Mouse (Mus musculus) monocyte, adult 5-6 weeks (primary cell): Measurements from ENCODE around the gene Slc8a1. TPM values are rescaled to one million over a fixed set of nuclear protein-coding genes. Genes with fewer than 3 reads are reported as not detected.

ENCODE experiments used
- ATAC-seq: fragments of 153-309, 156-312 bp; replicated peaks from 2 replicates; pipeline ENCODE4 v1.8.0; 2017; ENCODE audit warnings: mild to moderate bottlenecking; ENCODE audit not compliant: low TSS enrichment, insufficient number of reproducible peaks, severe bottlenecking, poor library complexity, low FRiP score
- total RNA-seq: library from RNA; stranded (forward); fragments of 200-1000, 200-491, 200-594 nt; gene quantifications from 3 replicates; pipeline ENCODE4 v1.2.3, GENCODE M21; 2017

The Slc8a1 gene
- total RNA-seq, 1 experiment from 2014 or later, result 109 TPM

DNA sequence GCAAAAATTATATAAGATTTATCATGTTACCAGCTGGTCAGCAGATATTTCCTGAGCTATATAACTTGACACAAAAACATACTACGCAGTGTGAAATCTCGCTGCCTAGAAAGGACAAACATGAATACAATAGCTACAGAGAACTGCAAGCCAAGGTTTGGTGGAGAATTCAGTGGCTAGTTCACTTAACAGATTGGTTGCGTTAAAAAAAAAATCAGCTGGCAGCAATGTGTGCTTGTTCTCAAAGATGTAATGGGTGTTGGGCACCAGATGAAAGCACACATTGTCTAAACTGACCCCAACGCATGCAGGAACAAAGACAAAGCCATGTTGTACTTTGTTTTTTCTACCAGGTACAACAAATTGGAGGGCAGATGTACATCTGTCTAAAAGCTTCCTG, 209.2 kb downstream of the Slc8a1 start:
- ATAC-seq, result no peak

DNA sequence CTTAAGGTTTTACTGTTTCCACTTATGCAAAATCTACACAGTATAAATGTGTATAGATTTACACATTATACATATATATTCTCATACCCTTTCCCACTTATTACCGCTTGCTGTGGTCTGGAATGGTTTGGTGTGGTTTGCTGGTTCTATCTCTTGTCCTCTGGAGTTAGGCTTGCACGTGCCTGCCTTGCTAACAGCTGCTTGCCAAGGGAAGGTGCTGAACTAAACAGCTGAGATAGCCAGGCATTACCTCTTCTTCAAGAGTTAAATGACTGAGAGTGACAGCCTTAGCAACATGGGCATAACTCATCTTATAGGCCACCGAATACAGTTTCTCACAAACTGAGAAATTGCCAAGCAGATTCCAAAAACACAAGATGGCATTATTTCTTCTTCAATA, 211.7 kb downstream of the Slc8a1 start:
- ATAC-seq, result no peak

- no peak for ATAC-seq
Observed at GRCm38 (mm10) chr17:81524826-81525225, 213.4 kb downstream of the Slc8a1 start.

- no peak for ATAC-seq
Observed at GRCm38 (mm10) chr17:81523943-81524342, 214.2 kb downstream of the Slc8a1 start.

DNA sequence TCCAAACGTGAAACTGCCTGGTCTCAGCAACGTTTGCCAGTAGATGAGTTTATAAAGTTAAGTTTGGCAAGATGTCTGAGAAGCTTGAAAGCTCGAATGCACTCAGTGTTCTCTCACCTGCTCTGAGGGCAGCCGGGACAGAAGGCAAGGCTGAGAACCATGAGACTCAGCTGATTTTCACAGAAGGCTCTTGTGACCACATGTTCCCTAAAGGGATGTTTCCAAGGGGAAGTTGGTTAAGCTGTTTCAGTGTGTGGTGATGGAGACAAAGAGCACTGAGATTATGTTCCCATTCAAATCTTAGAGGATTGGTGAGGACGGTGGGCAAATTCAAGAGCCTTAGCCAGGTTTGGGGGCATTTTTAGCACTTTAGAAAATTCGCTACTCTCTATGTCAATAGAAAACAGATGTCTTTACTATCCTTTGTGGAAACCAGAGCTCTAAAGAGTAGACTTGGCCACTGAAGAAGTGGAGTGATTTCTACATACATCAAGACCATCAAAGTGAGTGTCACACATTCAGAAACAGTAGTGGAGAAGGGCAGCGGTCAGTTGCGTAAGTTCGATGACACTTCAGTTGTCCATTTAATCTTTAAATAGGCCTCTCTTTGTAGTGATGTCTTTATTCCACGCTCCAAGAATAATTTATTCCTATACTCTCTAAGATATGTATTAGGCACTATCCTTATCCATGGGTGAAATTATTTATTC, 219.7 kb downstream of the Slc8a1 start:
- ATAC-seq, result peak; percentile 72

DNA sequence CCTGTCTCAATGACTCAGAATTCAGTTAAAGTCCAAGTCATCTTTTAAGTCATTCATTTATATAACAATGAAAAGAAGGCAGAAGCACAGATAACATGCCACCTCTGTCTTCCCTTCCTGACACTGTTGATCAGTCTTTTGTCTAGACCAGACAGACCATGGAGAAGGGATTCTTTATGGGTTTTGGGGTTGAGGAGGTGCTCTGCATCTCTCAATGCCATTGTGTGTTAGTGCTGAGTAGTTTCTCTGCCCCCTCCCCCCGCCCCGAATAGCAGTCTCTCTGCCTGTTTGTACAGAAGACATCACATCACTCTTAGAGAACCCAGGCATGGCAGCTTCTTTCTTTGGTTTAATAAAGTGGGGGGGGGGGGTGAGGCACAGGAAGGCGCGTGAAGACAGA, 222.0 kb downstream of the Slc8a1 start:
- ATAC-seq, result no peak

DNA sequence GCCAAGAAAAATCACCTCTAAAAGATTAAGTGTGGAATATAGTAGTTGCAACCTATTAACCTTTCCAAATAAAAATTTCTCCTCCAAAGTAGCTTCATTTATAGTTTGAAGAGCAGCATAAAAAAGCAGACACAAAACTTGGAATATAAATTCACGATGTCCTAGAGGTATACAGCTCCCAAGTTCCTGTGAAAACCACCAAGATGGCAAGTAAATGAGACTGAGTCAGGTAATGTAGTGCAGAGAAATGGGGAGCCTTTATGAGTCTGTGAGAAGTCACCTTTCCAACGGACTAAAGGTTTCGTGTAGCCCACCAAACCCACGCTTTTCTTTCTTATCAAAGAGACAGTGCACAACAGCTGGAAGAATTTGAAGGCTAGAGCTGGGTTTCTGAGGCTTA, 224.2 kb downstream of the Slc8a1 start:
- no peak for ATAC-seq

DNA sequence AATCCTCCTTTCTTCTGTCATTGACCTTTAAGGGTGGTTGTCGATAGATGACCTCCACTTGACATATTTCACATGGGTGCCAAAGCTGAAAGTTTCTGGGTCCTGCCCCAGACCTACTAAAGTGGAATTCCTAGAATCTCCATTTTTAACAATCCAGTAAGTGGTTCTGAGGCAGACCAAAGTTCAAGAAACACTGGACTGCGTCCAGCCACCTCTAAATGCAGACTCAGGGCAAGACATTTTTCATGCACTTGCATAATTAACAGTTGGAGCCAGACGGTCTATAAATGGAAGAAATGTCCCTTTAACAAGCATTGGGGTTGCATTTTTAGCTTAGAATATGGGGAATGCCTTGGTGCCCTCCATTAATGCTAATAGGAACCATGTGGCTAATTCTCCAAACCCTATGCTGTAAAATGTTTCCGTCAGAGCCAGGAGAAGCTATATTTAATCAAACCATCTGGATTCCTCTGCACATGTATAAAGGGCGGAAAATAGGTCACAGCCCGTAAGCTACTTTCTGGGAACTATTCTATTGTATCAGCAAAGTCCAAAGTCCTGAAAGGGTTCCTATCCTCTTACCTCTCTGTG, 224.7 kb downstream of the Slc8a1 start:
- ATAC-seq, result no peak

DNA sequence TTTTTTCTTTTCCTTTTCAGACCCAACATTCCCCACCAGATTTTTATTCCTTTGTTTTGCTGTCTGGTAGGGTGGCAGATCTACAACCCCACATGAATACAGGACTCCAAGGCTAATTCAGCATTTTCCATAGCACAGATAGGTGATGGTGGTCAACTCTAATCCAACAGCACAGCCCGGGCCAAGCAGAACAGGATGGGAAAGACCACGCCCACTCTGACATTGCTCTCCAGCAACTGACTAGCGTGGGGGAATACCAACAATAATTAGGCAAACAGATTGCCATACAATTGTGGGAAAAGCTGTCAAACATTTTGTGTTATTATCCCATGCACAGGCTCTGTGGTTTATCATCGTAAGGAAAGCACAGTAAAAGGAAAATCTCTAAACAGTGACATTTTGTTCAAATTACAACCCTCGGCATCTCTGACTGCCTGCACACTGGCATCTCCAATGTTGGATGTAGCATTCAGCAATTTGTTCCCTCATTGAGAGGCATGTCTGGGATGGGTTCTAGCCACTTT, 233.0 kb downstream of the Slc8a1 start:
- ATAC-seq, result no peak

GRCm38 (mm10) chr17:81504040-81504439, 234.1 kb downstream of the Slc8a1 start:
- ATAC-seq, result no peak

DNA sequence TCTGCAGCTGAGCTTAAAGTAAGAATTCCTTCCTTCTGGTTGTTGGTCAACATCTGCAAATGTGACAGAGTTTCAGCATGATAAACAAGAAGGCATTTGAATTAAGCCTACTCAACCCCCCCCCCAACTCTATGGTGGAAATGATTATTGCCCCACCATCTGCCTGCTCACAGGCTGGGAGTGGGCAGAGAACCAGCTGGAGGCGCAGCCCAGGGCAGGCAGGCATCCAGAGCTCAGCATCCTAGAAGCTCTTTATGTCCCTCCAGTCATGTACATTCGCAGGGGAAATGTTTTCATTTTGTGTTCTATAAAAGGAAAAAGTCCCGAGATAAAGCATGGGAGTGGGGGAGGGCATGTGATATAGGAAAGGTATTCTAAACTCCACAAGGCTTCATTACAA, 235.4 kb downstream of the Slc8a1 start:
- no peak for ATAC-seq

GRCm38 (mm10) chr17:81500686-81501407, 237.3 kb downstream of the Slc8a1 start:
- ATAC-seq, result no peak

- no peak for ATAC-seq
Observed at GRCm38 (mm10) chr17:81497919-81498318, 240.3 kb downstream of the Slc8a1 start.

- no peak for ATAC-seq
Observed at GRCm38 (mm10) chr17:81496616-81497015, 241.6 kb downstream of the Slc8a1 start.

GRCm38 (mm10) chr17:81492216-81492865, 245.8 kb downstream of the Slc8a1 start:
- no peak for ATAC-seq

DNA sequence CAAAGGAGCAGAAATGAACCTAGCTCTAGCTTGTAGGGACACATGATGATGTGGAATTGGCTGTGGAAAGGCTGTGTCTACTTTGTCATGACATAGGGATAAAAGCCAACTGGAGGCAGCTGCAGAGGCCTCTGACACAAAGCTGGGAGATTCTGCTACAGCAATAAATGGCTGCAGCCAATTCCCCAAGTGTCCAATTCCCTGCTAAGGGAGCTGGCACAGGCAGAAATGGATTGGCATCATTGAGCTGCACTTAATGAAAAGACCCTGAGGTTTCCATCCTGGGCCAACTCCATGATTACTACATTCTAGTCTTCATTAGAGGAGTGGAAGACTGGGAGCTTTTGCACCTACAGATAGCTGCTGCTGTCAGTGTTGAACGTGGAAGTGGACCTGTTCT, 251.8 kb downstream of the Slc8a1 start:
- ATAC-seq, result no peak

- no peak for ATAC-seq
Observed at GRCm38 (mm10) chr17:81481843-81482490, 256.2 kb downstream of the Slc8a1 start.

DNA sequence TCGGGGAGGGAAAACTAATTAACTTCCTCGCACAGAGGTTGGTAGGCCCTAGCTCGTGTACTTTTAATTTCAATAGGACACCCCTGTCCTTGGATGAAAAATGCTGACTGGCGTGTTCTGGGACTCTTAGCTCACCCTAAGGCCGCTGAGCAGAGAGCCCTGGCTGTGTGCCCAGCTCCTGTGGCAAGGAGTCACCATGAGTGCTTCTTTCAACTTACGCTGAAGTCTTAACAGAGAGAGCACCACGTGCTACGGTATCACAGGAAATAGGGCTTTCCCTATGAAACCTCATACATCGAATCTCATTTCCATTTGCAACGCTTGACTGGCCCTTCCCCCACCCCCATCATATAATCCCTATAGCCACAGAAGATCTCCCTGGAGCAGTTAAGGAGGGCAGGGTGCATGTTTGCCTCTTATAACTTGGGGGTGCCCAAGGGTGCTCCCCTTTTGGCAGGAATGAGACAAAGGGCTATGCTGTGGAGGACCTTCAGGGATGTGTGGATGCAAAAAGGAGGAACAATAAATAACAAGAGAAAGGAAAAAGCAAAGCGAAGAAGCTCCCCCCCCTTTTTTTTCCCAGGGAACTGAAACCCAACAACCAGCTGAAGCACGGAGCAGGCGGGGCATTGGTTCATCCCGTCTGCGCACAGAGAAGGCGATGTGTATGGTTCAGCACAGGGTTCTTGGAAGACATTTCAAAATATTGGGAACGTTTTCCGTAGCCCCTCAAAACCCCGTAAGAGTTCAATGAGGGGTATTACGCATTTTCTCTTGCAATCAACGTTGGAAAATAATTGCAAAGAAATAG, 257.6 kb downstream of the Slc8a1 start:
- no peak for ATAC-seq
